In the genomic region with DNA sequence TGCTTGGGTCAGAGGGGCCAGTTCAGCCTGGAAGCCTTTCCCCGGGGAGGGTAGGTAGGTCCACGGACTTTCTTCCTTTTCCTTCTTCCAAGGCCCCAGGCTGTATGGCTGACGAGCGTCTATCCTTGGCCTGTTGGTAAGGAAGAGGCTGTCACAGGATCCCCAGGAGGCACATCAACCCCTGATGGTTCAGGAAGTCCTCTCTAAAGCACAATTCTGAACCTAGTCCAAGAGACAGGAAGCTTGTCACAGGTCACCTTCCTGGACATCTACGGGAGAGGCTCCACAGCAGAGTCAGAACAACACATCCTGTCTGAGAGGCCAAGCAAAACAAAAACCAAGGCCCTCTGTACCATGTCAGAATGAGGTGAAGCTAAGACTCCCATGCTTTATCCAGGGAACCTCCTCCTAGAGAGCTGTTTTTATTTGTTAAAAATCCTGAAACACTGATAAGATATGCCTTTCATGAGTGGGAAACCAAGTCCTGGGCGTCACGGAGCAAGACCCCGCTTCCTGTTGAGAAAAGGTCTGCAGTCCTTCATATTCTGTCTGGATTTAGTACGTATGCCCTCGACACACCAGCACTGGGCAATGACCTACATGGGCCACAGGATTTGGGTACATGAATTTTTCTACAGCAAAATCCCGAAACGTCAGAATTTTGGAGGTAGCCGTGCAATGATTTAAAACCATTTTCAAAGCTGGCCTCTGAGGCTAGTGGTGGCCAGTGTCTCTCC, we compare ENCODE assay signal across 9 mouse cellular contexts. TPM values are rescaled to one million over a fixed set of nuclear protein-coding genes. Genes with fewer than 3 reads are reported as not detected.
A peak's percentile ranks its signal among the peaks of the same experiment; 100 is the strongest.
DNase-seq lines count a peak whose midpoint lies in the region; ATAC-seq and TF ChIP-seq lines count a peak whose summit lies in the region.
"Had no signal": no experiment of that assay in that cellular context is flagged by ENCODE, and none has a peak within 500 bp of the region (broad histone marks: within the 10 kb centered on the region; RNA-seq: fewer than 3 reads in every experiment).

No protein-coding gene starts in this region.

- H3K9ac ChIP-seq in hindbrain, postnatal 0 days (replicated peaks; ENCODE audit: low read length), result no peak overlapping the region
- H3K9ac ChIP-seq in midbrain, embryonic 16.5 days (ENCODE audit: low read depth, low read length), result no peak overlapping the region

- 84% methylated on average over 13 of the region's 13 CpGs for WGBS in hindbrain, embryonic 10.5 days
- WGBS in hindbrain, postnatal 0 days, result 80% methylated on average over 13 of the region's 13 CpGs
- WGBS in kidney, adult 2 months, result 56% methylated on average over 13 of the region's 13 CpGs
- 86% methylated on average over 13 of the region's 13 CpGs for WGBS in midbrain, embryonic 16.5 days

- H3K9me3 ChIP-seq in hindbrain, embryonic 10.5 days, result no peaks in the 10 kb centered on the region
- no peaks in the 10 kb centered on the region for H3K9me3 ChIP-seq in hindbrain, postnatal 0 days (ENCODE audit: low read length)
- H3K9me3 ChIP-seq in midbrain, embryonic 16.5 days (replicated peaks; ENCODE audit: control insufficient read depth, low read length, poor library complexity, severe bottlenecking), result no peaks in the 10 kb centered on the region

- H3K4me3 ChIP-seq in hindbrain, embryonic 10.5 days, result no peak overlapping the region
- H3K4me3 ChIP-seq in hindbrain, postnatal 0 days (ENCODE audit: low read length), result no peak overlapping the region
- H3K4me3 ChIP-seq in kidney, adult 2 months (ENCODE audit: insufficient read depth, low read depth, low read length), result no peak overlapping the region
- no peak overlapping the region for H3K4me3 ChIP-seq in midbrain, embryonic 16.5 days (ENCODE audit: low read depth, low read length)

- no peaks in the 10 kb centered on the region for H3K27me3 ChIP-seq in hindbrain, embryonic 10.5 days (ENCODE audit: insufficient read depth, poor library complexity, severe bottlenecking)
- no peaks in the 10 kb centered on the region for H3K27me3 ChIP-seq in hindbrain, postnatal 0 days (ENCODE audit: insufficient read depth, low read length)
- no peaks in the 10 kb centered on the region for H3K27me3 ChIP-seq in kidney, adult 2 months (replicated peaks; ENCODE audit: control insufficient read depth, insufficient read depth, low read length)
- no peaks in the 10 kb centered on the region for H3K27me3 ChIP-seq in midbrain, embryonic 16.5 days (ENCODE audit: control insufficient read depth, insufficient read depth, low read depth, low read length)

- peak overlapping the region; percentile 23; the same call in 1 of the 2 replicates for H3K27ac ChIP-seq in hindbrain, embryonic 10.5 days
- H3K27ac ChIP-seq in hindbrain, postnatal 0 days, result no peak overlapping the region
- H3K27ac ChIP-seq in kidney, adult 2 months (ENCODE audit: insufficient read depth, low read depth, low read length), result peak overlapping the region; percentile 79
- H3K27ac ChIP-seq in midbrain, embryonic 16.5 days (ENCODE audit: low read length), result no peak overlapping the region

- no peaks in the 10 kb centered on the region for H3K36me3 ChIP-seq in hindbrain, embryonic 10.5 days
- no peaks in the 10 kb centered on the region for H3K36me3 ChIP-seq in hindbrain, postnatal 0 days (ENCODE audit: insufficient read depth, low read length)
- H3K36me3 ChIP-seq in kidney, adult 2 months (ENCODE audit: control insufficient read depth, insufficient read depth, low read length), result no peaks in the 10 kb centered on the region
- H3K36me3 ChIP-seq in midbrain, embryonic 16.5 days (ENCODE audit: control insufficient read depth, insufficient read depth, low read length), result no peaks in the 10 kb centered on the region

- no peak for ATAC-seq in hindbrain, postnatal 0 days
- no peak for ATAC-seq in CD4-positive, CD25-positive, alpha-beta regulatory T cell, adult 4 months
- ATAC-seq in midbrain, embryonic 16.5 days, result no peak
- ATAC-seq: hindbrain, embryonic 16.5 days had no signal

- TF ChIP-seq POLR2A in kidney, adult 2 months (IDR thresholded peaks at IDR 0.05; ENCODE audit: low read depth, low read length), result no peak

- no peak overlapping the region for H3K4me2 ChIP-seq in hindbrain, postnatal 0 days (ENCODE audit: low read depth, low read length)
- no peak overlapping the region for H3K4me2 ChIP-seq in midbrain, embryonic 16.5 days (ENCODE audit: low read length)

- TF ChIP-seq CTCF in hindbrain, postnatal 0 days (IDR thresholded peaks at IDR 0.05; ENCODE audit: low read depth), result no peak
- TF ChIP-seq CTCF in kidney, adult 2 months (conservative IDR thresholded peaks at IDR 0.05; ENCODE audit: insufficient read depth, insufficient read length, low read depth, low read length), result no peak

- DNase-seq in hindbrain, embryonic 10.5 days (ENCODE audit: low spot score), result no peak
- DNase-seq in hindbrain, postnatal 0 days (ENCODE audit: low spot score), result no peak
- DNase-seq in heart, adult 8-10 months (ENCODE audit: low spot score), result peak; percentile 87
- peak; percentile 89 for DNase-seq in kidney, adult 2 months
- peak; percentile 83 for DNase-seq in lung, postnatal 36 days
- DNase-seq in frontal cortex, adult 2 months (ENCODE audit: extremely low spot score in 1 of 2, low spot score in 1 of 2), result no peak

- H3K4me1 ChIP-seq in hindbrain, embryonic 10.5 days (replicated peaks), result no peaks in the 10 kb centered on the region
- no peaks in the 10 kb centered on the region for H3K4me1 ChIP-seq in hindbrain, postnatal 0 days (ENCODE audit: insufficient read depth, low read length)
- H3K4me1 ChIP-seq in kidney, adult 2 months (ENCODE audit: control insufficient read depth, insufficient read depth, low read length), result 0 out of 2 replicates have a peak, but pooled peaks cover 5% of the 10 kb centered on the region
- H3K4me1 ChIP-seq in midbrain, embryonic 16.5 days (ENCODE audit: control insufficient read depth, insufficient read depth, low read length), result no peaks in the 10 kb centered on the region

RNA-seq across cellular contexts. Expression of a gene that starts 52.0 kb away (rescaled TPM):
- 30.3 and 32.3 TPM in 2 replicates for polyA plus RNA-seq in hindbrain, embryonic 10.5 days (2016; fragmentation: Nextera tagmentation; extraction: Ambion mirVana)
- total RNA-seq in hindbrain, postnatal 0 days (2014; rRNA removed), result 82.3 and 95.6 TPM in 2 replicates
- polyA plus RNA-seq in hindbrain, postnatal 0 days (2015; fragmentation: Nextera tagmentation; extraction: Ambion mirVana), result 67.1 and 68.5 TPM in 2 replicates
- total RNA-seq in heart, adult 8-10 months (2022), result 100 to 1,000 TPM; 111 to 152 (median 125) TPM
- polyA plus RNA-seq in kidney, adult 2 months (2012; rRNA removed), result 49.0 and 58.9 TPM in 2 replicates
- polyA plus RNA-seq in frontal cortex, adult 2 months (2012; rRNA removed), result 121 and 123 TPM in 2 replicates
- 10 to 100 TPM; 21.8 to 29.7 TPM for polyA plus RNA-seq in CD4-positive, CD25-positive, alpha-beta regulatory T cell, adult 4 months (2017; shearing (Covaris generic))
- polyA plus RNA-seq in midbrain, embryonic 16.5 days (2015; fragmentation: Nextera tagmentation; extraction: Ambion mirVana), result 93.0 and 95.4 TPM in 2 replicates

Comparison
In these comparisons a context has a peak if more than half of its experiments do, and no peak if none do; other contexts are left out.
1. H3K27ac ChIP-seq: peak in hindbrain, embryonic 10.5 days (single experiment) and kidney, adult 2 months (single experiment); none in hindbrain, postnatal 0 days (single experiment) and midbrain, embryonic 16.5 days (single experiment).
2. DNase-seq: peak in heart, adult 8-10 months (single experiment), kidney, adult 2 months (single experiment) and lung, postnatal 36 days (single experiment); none in hindbrain, embryonic 10.5 days (single experiment), hindbrain, postnatal 0 days (single experiment) and frontal cortex, adult 2 months (0 of 2).